ENCODE assay signal across 20 mouse cellular contexts in the genomic region with DNA sequence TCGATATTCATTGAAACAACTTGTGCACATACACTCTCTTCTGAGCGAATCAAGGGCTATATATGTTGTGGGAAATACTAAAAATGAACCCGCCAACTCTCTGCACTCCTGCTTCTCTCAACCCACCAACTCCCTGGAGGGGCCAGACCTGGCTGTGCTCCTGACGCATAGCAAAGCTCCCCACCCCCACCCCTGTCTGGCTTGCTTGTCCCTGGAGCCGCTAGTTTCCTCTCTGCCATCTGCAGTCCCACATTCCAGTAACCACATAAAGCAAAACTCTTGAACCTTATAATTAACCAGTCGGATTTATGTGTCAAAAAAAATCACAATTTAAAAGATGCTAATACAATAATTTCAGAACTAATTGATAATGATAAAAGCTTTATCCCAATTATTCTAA.
"Had no signal": no experiment of that assay in that cellular context is flagged by ENCODE, and none has a peak within 500 bp of the region (broad histone marks: within the 10 kb centered on the region; RNA-seq: fewer than 3 reads in every experiment).

No protein-coding gene starts in this region.

- H3K36me3 ChIP-seq: limb, embryonic 12.5 days; liver, embryonic 12.5 days; liver, embryonic 15.5 days; lung, embryonic 15.5 days; midbrain, embryonic 10.5 days; midbrain, embryonic 15.5 days; neural tube, embryonic 12.5 days; neural tube, embryonic 15.5 days had no signal

- H3K9me3 ChIP-seq: limb, embryonic 12.5 days; liver, embryonic 12.5 days; liver, embryonic 15.5 days; lung, embryonic 15.5 days; megakaryocyte, embryonic 14.5 days; midbrain, embryonic 10.5 days; midbrain, embryonic 15.5 days; neural tube, embryonic 12.5 days; neural tube, embryonic 15.5 days had no signal

- DNase-seq: kidney, postnatal 14 days; kidney, postnatal 4 days; liver; lung, adult 18-20 months; lung, postnatal 10 days; lung, postnatal 36 days; retina, postnatal 1 day; right cerebral cortex, postnatal 25 days; spleen, adult 18-20 months; thymus, adult 18-20 months; thymus, postnatal 36 days had no signal

- H3K4me2 ChIP-seq: limb, embryonic 12.5 days; liver, embryonic 12.5 days; liver, embryonic 15.5 days; lung, embryonic 15.5 days; midbrain, embryonic 15.5 days; neural tube, embryonic 12.5 days; neural tube, embryonic 15.5 days had no signal

- H3K27ac ChIP-seq: limb, embryonic 12.5 days; liver, embryonic 12.5 days; liver, embryonic 15.5 days; lung, embryonic 15.5 days; midbrain, embryonic 10.5 days; midbrain, embryonic 15.5 days; neural tube, embryonic 12.5 days; neural tube, embryonic 15.5 days had no signal

- ATAC-seq: liver, embryonic 12.5 days; midbrain, embryonic 15.5 days had no signal

- H3K27me3 ChIP-seq: limb, embryonic 12.5 days; liver, embryonic 12.5 days; liver, embryonic 15.5 days; lung, embryonic 15.5 days; megakaryocyte, embryonic 14.5 days; midbrain, embryonic 15.5 days; neural tube, embryonic 12.5 days; neural tube, embryonic 15.5 days had no signal

- H3K9ac ChIP-seq: limb, embryonic 12.5 days; liver, embryonic 12.5 days; liver, embryonic 15.5 days; lung, embryonic 15.5 days; midbrain, embryonic 15.5 days; neural tube, embryonic 12.5 days; neural tube, embryonic 15.5 days had no signal

- H3K4me1 ChIP-seq: liver, embryonic 12.5 days; liver, embryonic 15.5 days had no signal

- H3K4me3 ChIP-seq: limb, embryonic 12.5 days; liver, embryonic 12.5 days; liver, embryonic 15.5 days; lung, embryonic 15.5 days; megakaryocyte, embryonic 14.5 days; midbrain, embryonic 10.5 days; midbrain, embryonic 15.5 days; neural tube, embryonic 12.5 days; neural tube, embryonic 15.5 days had no signal
